Mouse (Mus musculus): ENCODE data around the gene 4632433K11Rik.
"Not testable (repeated sequence)": the region's sequence is repeated elsewhere in the genome, so short reads cannot be mapped to it uniquely, and the experiment has no call there.

4632433K11Rik gene

DNA sequence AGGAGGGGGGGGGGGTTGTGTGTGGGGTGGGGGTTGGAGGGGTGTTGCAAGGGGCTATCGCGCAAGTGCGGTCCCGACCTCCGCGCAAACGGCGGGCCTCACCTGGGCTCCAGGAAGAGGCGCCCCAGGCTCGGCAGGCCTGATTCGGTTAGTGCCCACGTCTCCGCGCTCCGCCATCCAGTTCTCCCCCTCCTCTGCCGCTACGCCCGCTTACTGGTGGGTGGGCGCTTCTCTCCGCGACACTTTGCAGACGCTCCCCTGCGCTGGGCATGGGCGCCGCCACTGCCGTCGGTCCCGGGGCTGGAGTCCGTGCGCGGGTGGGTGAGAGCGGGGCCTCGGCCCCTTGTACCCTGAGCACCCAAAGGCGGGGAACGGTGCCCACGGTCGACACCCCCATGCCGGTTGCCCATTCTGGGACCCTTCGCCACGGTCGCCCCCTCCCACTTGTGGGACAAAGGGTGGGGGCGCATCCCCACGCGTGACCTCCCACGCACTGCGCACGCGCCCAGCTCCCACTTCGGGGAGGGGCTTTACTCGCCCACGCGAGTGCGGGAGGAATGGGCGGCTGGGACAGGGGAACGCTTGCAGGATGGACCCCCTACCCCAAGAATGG lies 22.8 kb downstream of the 4632433K11Rik start:
- peak; percentile 57 to 62 for DNase-seq (ENCODE audit: low spot score in 2 of 2)

DNA sequence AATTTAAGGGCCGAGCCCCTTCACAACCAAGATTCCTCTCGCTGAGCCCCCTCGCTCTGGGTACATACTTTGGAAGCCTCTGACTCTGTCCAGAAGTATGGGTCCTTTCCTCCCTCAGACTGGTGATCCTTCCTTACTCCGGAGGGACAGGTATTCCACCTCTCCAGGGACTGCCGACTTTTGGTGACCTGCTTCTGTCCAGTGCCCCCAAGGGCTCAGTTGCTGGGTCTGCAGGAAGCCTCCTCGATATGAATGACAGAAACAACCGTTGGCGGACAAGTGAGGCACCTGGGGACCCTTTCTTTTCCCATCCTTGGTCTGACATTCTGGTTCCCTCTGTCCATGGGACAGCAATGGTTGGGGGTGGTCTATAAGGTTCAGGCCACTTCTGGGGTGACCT lies 23.5 kb downstream of the 4632433K11Rik start:
- no peak for DNase-seq (ENCODE audit: low spot score in 2 of 2)

- peak in 1 of 2 experiments; percentile 26 for DNase-seq (ENCODE audit: low spot score in 2 of 2)
Measured at GRCm38 (mm10) chr7:5057804-5058203, 23.9 kb downstream of the 4632433K11Rik start.

GRCm38 (mm10) chr7:5058631-5059030 lies 24.7 kb downstream of the 4632433K11Rik start:
- no peak for DNase-seq (ENCODE audit: low spot score in 2 of 2)

GRCm38 (mm10) chr7:5059421-5059820 lies 25.5 kb downstream of the 4632433K11Rik start:
- peak in 1 of 2 experiments; percentile 40 for DNase-seq (ENCODE audit: low spot score in 2 of 2)

DNA sequence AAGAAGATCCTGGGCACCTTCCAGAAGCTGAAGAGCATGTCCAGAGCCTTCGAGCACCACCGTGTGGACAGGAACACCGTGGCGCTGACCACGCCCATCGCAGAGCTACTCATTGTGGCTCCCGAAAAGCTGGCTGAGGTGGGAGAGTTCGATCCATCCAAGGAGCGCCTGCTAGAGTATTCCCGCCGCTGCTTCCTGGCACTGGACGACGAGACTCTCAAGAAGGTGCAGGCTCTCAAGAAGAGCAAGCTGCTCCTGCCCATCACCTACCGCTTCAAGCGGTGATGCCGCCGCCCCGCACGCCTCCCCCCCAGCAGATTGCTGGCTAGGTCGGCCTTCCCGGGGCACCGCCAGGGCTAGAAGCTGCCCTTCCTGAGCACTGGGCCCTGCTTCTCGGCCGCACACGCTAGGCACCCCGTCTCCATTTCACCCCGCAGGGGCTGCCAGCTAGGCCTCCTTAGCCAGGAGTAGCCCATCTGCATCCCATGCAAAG lies 26.4 kb downstream of the 4632433K11Rik start:
- DNase-seq (ENCODE audit: low spot score in 2 of 2) = peak; percentile 65 to 77

DNA sequence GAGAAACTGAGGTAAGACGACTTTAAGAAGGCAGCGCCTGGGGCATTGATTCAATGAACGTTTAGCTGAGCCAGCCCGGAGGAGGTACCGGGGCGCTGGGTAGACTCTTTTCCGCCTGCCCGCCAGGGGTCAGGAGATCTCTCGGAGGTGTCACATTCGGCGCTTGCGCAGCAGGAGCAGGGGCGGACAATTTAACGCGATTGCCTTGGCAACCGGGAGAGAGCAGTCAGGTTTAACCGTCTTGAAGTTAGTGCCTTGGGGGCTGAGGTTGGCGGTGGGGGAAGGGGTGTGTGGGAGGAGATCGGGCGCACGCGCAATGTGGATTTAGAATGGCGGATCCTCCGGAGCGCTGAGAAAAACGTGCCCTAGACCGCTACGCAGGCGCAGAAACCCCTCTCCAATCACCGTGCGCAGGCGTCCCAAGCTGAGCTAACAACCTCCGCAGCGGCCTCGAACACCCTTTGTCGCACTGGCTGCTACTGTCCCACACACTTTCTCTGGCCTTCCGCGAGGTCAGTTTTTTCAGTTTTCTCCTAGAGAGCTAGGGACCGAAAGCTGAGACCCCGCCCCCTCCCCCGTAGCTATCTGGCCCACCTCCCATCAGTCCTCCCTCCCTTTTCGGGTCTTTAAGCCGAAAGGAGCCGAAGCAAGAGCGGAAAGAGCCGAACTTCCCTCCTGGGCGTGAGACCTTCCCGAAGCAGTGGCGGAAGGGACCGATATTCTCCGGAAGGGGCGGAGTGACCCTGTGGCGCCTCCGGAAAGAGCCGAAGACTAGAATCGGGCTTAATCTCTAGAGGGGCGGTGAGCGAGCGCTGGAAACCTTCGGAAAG lies 27.2 kb downstream of the 4632433K11Rik start:
- DNase-seq (ENCODE audit: low spot score in 2 of 2) = peak; percentile 98

DNA sequence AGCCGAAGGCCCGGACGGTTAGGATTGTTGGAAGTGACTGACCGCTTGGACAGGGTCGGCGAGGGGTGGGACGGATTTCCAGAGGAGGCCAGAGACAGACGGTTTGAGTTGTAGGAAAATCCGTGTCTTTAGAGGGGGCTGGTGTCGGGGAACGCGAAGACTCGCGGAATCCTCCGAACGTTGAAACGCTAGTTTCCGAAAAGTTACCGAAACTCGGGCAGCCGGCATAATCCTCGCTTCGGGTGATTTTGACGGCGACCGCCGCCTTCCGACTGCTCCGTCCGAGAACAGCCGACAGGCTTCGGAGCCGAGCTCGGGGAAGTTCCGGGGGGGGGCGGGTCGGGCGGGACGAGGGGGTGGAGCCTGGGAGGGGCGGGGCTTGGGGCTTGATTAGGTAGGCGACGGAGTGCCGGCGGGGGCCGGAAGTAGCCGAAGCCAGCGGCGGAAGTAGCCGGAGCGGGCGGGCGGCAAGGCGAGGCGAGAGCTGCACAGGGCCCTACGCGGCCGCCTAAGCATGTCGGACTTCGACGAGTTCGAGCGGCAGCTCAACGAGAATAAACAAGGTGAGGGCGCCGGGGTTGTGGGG lies 27.9 kb downstream of the 4632433K11Rik start, which contains the start of gene U2af2:
Gene U2af2 (plus strand): TSS at position 370 of the 586 bp plus-strand sequence.
- peak; percentile 88 to 89 for DNase-seq (ENCODE audit: low spot score in 2 of 2)

DNA sequence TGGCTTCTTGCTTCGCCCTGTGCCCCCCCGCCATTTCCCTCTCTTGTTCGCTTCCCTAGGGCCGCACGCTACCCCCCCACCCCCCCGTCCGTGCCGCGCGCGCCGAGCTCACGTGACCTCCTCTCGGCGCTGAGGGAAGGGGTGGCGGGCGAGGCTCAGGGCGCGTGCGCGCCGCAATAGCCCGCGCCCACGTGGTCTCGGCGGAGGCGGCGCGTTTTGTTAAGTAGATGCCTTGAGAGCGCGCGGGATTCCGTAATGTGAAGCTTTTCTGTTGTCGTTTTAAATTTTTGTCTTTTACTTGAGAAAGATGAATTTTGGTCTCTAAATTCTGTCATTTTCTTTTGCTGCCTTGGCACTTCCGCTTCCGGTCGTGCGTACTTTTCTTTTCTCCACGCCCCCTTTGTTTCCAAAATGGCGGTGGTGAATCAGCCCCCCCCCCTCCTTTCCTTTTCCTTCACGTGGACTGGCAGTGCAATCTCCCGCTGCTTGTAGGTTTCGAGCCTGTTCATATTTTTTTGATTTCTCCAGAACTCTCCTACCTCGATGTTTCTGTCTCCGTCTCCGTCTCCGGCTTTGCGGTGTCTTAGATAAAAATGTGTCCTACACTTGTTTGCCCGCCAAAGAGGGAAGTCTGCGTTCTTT lies 28.6 kb downstream of the 4632433K11Rik start:
- DNase-seq (ENCODE audit: low spot score in 2 of 2) = no peak

DNA sequence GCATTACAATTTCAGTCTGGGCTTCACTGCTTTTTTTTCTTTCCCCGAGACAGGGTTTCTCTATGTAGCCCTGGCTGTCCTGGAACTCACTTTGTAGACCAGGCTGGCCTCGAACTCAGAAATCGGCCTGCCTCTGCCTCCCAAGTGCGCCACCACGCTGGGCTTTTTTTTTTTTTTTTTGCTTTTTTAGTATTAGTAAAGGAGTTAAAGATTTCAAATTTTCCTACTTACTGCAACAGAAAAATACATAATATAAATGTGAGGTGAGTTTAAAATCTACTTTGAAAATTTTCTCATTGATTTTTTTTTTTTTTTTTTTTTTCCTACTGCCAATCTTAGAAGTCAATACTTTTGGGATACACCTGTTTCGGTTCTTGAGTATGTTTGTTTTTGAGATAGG lies 31.0 kb downstream of the 4632433K11Rik start:
- DNase-seq (ENCODE audit: low spot score in 2 of 2) = no peak

- no peak for DNase-seq (ENCODE audit: low spot score in 2 of 2)
Measured at GRCm38 (mm10) chr7:5073586-5073985, 39.7 kb downstream of the 4632433K11Rik start.

- no peak for DNase-seq (ENCODE audit: low spot score in 2 of 2)
Measured at GRCm38 (mm10) chr7:5074984-5075383, 41.1 kb downstream of the 4632433K11Rik start.

DNA sequence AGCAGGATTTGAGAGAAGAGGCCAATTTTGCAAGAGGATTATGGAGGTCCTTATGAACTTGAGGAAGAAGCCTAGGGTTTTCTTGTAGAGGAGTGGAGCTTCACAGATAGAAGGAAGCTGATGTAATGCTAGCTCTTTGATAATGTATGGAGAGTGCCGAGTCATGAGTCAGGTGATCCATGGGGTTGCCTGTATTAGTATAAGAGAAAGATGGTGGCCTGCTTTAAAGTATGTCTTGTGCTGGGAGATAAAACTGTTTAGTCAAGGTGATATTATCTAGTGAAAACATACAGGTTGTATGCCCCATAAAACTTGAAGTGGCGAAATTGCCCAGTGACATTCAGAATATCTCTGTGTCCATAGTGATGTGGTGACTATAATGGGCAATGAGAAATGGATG lies 43.0 kb downstream of the 4632433K11Rik start:
- DNase-seq (ENCODE audit: low spot score in 2 of 2) = no peak

- not testable (repeated sequence) for DNase-seq (ENCODE audit: low spot score in 2 of 2)
Measured at GRCm38 (mm10) chr7:5079365-5080009, 45.6 kb downstream of the 4632433K11Rik start.

DNA sequence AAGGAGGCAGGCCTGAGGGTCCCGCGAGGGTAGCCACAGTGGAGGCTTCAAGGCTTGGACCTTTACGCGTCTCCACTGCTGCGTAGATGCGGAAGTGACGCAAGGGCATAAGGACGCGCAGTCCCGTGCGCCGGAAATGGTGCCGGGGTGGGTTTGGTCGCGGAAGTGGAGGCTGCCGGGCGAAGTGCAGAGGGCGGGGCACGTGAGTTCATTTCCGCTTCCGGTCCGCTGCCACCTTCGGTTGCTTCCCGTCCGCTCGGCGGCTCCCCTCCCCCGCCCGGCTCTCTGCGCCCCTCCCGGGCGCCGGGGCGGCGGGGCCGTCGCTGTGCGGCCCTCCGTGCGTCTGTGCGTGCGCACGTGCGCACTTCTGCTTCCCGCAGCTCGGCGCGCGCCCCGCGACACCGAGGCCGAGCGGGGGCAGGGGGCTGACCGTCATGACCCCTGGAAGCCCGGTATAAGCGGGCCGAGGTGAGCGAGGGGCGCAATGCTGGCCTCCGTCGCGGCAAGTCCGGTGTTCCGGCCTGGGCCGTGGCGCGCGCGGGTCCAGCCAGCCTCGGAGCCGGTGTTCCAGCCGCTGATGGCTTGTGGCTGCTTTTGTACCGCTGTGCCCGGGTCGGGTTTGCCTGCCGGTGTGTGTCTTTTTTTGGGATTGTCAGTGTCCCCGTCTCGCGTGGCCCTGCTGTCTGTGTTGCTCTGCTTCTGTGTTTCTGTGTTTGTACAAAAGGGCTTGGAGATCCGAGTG lies 46.3 kb downstream of the 4632433K11Rik start, which contains the start of gene Epn1:
Gene Epn1 (plus strand): TSS at position 226 of the 742 bp plus-strand sequence.
- peak; percentile 93 to 97 for DNase-seq (ENCODE audit: low spot score in 2 of 2)

DNA sequence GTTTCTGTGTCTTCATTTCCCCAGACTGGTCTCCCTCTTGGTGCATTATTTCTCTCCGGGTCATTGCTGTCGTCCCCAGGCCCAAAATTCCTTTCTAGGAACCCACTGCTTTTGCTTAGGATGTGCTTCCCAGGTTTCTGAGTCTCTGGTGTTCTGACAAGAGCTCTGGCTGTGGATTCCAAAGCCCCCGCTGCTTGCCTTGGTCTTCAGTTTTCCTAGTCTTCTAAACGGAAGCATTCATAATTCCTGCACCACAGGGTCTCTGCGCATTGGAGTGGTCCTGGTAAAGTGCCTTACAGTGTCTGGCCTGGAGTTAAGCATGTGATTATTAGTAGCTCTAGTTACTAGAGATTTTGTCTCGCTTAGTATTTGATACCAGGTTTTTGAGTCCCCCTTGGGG lies 46.9 kb downstream of the 4632433K11Rik start:
- no peak for DNase-seq (ENCODE audit: low spot score in 2 of 2)

GRCm38 (mm10) chr7:5081241-5081640 lies 47.3 kb downstream of the 4632433K11Rik start:
- DNase-seq (ENCODE audit: low spot score in 2 of 2) = no peak

- no peak for DNase-seq (ENCODE audit: low spot score in 2 of 2)
Measured at GRCm38 (mm10) chr7:5081939-5082338, 48.0 kb downstream of the 4632433K11Rik start.

GRCm38 (mm10) chr7:5083325-5084105 lies 49.6 kb downstream of the 4632433K11Rik start:
- no peak for DNase-seq (ENCODE audit: low spot score in 2 of 2)

All from frontal cortex, postnatal 14 days (tissue).